Mouse (Mus musculus) urinary bladder, postnatal 4 days (tissue): ENCODE data around the gene Olfr1024.

Experiments
- DNase-seq, 2 experiments: peaks; one replicate each; pipeline ENCODE4 v3.0.0; 2021 to 2022; ENCODE audit warnings: low spot score in 2 of 2

Olfr1024 gene

DNA sequence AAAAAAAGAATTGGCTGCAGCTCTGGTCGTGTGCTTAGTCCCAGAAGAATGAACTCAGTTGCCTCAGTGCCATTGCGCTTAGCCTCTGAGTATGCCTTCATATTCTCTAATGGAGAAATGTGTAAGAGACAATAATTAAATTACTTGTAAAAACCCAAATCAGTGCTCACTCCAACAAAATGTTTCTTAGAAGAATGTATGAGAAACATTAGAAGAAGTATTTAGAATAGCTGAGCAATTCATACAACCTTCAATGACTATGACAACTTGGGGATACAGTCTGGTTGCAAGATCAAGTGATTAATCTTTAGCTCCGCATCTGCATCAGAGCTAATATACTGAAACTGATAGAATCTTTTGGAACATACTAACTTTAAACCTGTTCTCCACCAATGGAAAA is at the start of gene Olfr1024:
TSS of gene Olfr1024 (minus strand) at position 101 of the 400 bp plus-strand sequence.
- no peak for DNase-seq

DNA sequence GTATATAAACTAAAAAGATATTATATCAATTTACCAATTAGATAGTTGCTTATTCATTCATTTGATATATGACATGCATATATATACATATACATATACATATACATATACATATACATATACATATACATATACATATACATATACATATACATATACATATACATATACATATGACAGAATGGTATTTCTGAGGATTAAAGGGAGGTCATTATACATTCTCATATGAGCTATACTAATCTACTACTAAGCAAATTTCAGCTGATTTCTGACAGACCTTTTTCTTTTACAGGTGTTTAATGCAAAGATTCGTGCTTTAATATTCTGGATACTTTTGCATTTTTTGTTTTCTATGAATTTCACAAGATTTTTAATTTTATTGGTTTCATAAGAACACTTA is 45.3 kb upstream of the Olfr1024 start, which contains the start of gene Olfr1028:
TSS of gene Olfr1028 (plus strand) at position 301 of the 400 bp plus-strand sequence.
- no peak for DNase-seq

DNA sequence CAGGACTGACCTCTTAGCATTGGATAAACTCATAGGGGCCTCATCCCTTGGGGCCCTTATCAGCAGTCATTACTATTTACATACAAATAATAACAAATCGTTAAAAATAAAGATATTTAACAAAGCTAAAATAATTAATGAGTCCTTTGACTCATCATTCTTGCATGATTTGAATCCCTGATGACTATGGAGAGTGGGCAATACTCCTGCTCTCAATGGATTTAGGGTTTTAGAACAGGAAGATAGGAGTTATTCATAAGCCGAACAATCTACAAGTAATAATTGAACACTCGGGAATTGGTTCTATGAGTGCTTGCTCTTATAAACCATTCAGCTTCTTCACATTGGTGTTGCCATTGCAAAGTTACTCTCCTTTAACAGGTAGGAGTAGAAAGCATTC is 16.4 kb upstream of the Olfr1024 start, which contains the start of gene Olfr1026:
TSS of gene Olfr1026 (plus strand) at position 301 of the 400 bp plus-strand sequence.
- no peak for DNase-seq

DNA sequence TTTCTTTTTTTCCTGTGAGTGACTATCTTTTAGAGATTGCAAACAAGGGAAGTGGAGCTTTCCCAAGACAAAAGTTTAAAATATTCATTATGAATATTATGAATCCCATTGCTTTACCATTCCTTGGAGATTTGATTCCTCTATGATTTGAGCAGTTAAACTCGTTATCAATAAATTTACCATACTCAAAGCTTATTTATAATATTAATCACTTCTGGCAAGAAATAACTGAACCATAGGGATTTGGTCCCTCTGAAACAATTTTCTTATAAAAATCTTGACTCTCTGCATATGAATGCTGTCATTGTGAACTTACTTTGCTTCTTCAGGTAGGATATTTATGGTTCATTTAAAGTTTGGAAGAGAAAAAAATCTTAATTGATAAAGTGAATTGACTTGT is 10.0 kb upstream of the Olfr1024 start, which contains the start of gene Olfr1025-ps1:
TSS of gene Olfr1025-ps1 (plus strand) at position 301 of the 400 bp plus-strand sequence.
- no peak for DNase-seq

DNA sequence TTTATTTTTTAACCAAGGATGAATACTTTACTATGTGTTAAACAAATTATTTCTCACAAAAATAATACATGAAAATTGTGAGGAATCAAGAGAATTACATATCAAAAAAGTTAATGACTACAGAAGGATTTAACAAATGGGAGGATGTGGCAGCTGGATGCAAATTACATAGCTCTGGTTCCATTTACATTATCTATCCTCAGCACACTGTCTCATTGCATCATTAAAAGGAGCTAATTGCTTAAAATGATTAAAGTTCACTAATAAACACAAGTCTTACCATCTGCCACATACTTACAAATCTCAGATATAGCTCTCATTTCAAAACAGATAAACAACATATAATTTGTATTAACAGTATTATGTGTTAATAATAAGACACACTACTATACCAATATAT is 8.3 kb upstream of the Olfr1024 start:
- no peak for DNase-seq

DNA sequence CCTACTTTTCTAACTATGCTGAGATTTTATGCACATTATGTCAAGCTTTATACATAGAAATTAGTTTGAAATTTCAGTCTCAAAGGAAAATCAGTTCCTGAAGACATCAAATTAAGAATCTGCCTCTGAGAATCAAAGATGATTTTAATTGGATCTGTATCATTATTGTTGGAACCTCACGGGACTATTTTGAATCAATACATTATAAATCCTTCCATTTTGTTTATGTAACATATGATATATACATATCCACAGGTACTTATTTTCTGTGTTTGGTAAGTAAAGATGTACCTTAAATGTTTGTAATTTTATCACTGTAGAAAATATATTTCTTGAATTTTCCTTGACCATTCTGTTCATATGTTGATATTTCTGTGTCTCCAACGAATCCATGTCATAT is 19.5 kb downstream of the Olfr1024 start, which contains the start of gene Olfr1023:
TSS of gene Olfr1023 (plus strand) at position 301 of the 400 bp plus-strand sequence.
- DNase-seq, result no peak

DNA sequence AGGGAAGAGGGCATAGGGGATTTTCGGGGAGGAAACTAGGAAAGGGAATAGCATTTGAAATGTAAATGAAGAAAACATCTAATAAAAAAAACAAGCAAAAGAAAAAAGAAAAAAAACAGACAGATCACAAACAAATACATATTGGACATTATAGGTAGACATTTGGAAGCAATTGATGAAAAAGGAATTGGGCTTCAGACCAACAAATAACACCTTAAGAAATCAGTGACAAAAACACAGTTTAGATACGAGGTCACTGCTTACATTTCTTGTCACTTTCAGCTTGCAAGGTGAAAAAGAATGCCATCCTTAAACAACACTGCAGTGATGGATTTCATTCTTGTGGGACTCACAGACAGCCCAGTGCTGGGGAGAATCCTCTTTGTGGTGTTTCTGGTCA is 36.6 kb downstream of the Olfr1024 start, which contains the start of gene Olfr1022:
TSS of gene Olfr1022 (plus strand) at position 301 of the 400 bp plus-strand sequence.
- no peak for DNase-seq
